Mouse (Mus musculus): ENCODE results near the gene Mdc1. TPM values are rescaled to one million over a fixed set of nuclear protein-coding genes. Genes with fewer than 3 reads are reported as not detected.

Mdc1 gene
- polyA plus RNA-seq, 1 experiment: 5.7 TPM

- Histone ChIP-seq H3K4me1 (ENCODE audit: control insufficient read depth, insufficient read depth, low read length) (no peaks in the 10 kb centered on the region), H3K27ac (ENCODE audit: insufficient read depth, low read depth, low read length) (peak overlapping the region; percentile 83), H3K36me3 (ENCODE audit: control insufficient read depth, insufficient read depth, low read length) (no peaks in the 10 kb centered on the region), H3K4me3 (ENCODE audit: insufficient read depth, low read depth, low read length) (peak overlapping the region; percentile 58), H3K27me3 (replicated peaks; ENCODE audit: control insufficient read depth, insufficient read depth, low read length) (no peaks in the 10 kb centered on the region)
- DNase-seq: peak; percentile 81
- TF ChIP-seq POLR2A (IDR thresholded peaks at IDR 0.05; ENCODE audit: low read depth, low read length): no peak
- no peak for TF ChIP-seq CTCF (conservative IDR thresholded peaks at IDR 0.05; ENCODE audit: insufficient read depth, insufficient read length, low read depth, low read length)
- 50% methylated on average over 9 of the region's 9 CpGs for WGBS
These were observed 29.0 kb downstream of the Mdc1 start for GRCm38 (mm10) chr17:35870151-35870883.

GRCm38 (mm10) chr17:35870884-35871696, 29.8 kb downstream of the Mdc1 start:
- TF ChIP-seq POLR2A (IDR thresholded peaks at IDR 0.05; ENCODE audit: low read depth, low read length) (no peak), CTCF (conservative IDR thresholded peaks at IDR 0.05; ENCODE audit: insufficient read depth, insufficient read length, low read depth, low read length) (peak; percentile 39; the same call in 1 of the 2 replicates)
- WGBS: 64% methylated on average over 8 of the region's 8 CpGs
- H3K36me3 ChIP-seq (ENCODE audit: control insufficient read depth, insufficient read depth, low read length): no peaks in the 10 kb centered on the region
- H3K27me3 ChIP-seq (replicated peaks; ENCODE audit: control insufficient read depth, insufficient read depth, low read length): no peaks in the 10 kb centered on the region
- no peak for DNase-seq
- peak overlapping the region; percentile 58; the same call in 1 of the 2 replicates for H3K4me3 ChIP-seq (ENCODE audit: insufficient read depth, low read depth, low read length)
- peak overlapping the region; percentile 83; the same call in 1 of the 2 replicates for H3K27ac ChIP-seq (ENCODE audit: insufficient read depth, low read depth, low read length)
- no peaks in the 10 kb centered on the region for H3K4me1 ChIP-seq (ENCODE audit: control insufficient read depth, insufficient read depth, low read length)

- no peaks in the 10 kb centered on the region for H3K4me1 ChIP-seq (ENCODE audit: control insufficient read depth, insufficient read depth, low read length)
- no peaks in the 10 kb centered on the region for H3K27me3 ChIP-seq (replicated peaks; ENCODE audit: control insufficient read depth, insufficient read depth, low read length)
- H3K36me3 ChIP-seq (ENCODE audit: control insufficient read depth, insufficient read depth, low read length): no peaks in the 10 kb centered on the region
- no peak overlapping the region for H3K27ac ChIP-seq (ENCODE audit: insufficient read depth, low read depth, low read length)
- H3K4me3 ChIP-seq (ENCODE audit: insufficient read depth, low read depth, low read length): no peak overlapping the region
- 27% methylated on average over 21 of the region's 21 CpGs for WGBS
- peak; percentile 89 for DNase-seq
- TF ChIP-seq POLR2A (IDR thresholded peaks at IDR 0.05; ENCODE audit: low read depth, low read length) (no peak), CTCF (conservative IDR thresholded peaks at IDR 0.05; ENCODE audit: insufficient read depth, insufficient read length, low read depth, low read length) (peak; percentile 90)
These were observed 32.6 kb downstream of the Mdc1 start for GRCm38 (mm10) chr17:35873774-35874519.

- no peak for TF ChIP-seq CTCF (conservative IDR thresholded peaks at IDR 0.05; ENCODE audit: insufficient read depth, insufficient read length, low read depth, low read length)
- DNase-seq: peak; percentile 73
- Histone ChIP-seq H3K36me3 (ENCODE audit: control insufficient read depth, insufficient read depth, low read length) (no peaks in the 10 kb centered on the region), H3K27ac (ENCODE audit: insufficient read depth, low read depth, low read length) (peak overlapping the region; percentile 31; the same call in 1 of the 2 replicates), H3K4me1 (ENCODE audit: control insufficient read depth, insufficient read depth, low read length) (no peaks in the 10 kb centered on the region; the same call in 1 of the 2 replicates), H3K27me3 (replicated peaks; ENCODE audit: control insufficient read depth, insufficient read depth, low read length) (no peaks in the 10 kb centered on the region), H3K4me3 (ENCODE audit: insufficient read depth, low read depth, low read length) (no peak overlapping the region)
- 84% methylated on average over 6 of the region's 6 CpGs for WGBS
These were observed 33.4 kb downstream of the Mdc1 start for GRCm38 (mm10) chr17:35874721-35875120.

- Histone ChIP-seq H3K36me3 (ENCODE audit: control insufficient read depth, insufficient read depth, low read length) (no peaks in the 10 kb centered on the region; the same call in none of the 2 replicates), H3K27ac (ENCODE audit: insufficient read depth, low read depth, low read length) (no peak within 1 kb of the TSS; the same call in 1 of the 2 replicates), H3K4me1 (ENCODE audit: control insufficient read depth, insufficient read depth, low read length) (peaks cover 10% of the 10 kb centered on the region; the same call in 1 of the 2 replicates), H3K27me3 (replicated peaks; ENCODE audit: control insufficient read depth, insufficient read depth, low read length) (no peaks in the 10 kb centered on the region), H3K4me3 (ENCODE audit: insufficient read depth, low read depth, low read length) (peak within 1 kb of the TSS; percentile 64)
- TF ChIP-seq POLR2A (IDR thresholded peaks at IDR 0.05; ENCODE audit: low read depth, low read length): peak; percentile 28
- TF ChIP-seq CTCF (conservative IDR thresholded peaks at IDR 0.05; ENCODE audit: insufficient read depth, insufficient read length, low read depth, low read length): peak; percentile 81
- WGBS: 5% methylated on average over 66 of the region's 66 CpGs
- DNase-seq: peak; percentile 98
These were observed 38.1 kb downstream of the Mdc1 start, which contains the start of gene Dhx16 for GRCm38 (mm10) chr17:35879245-35880057. Dhx16 (plus strand) TSS chr17:35879819.

GRCm38 (mm10) chr17:35882924-35883323, 41.6 kb downstream of the Mdc1 start:
- WGBS: 93% methylated on average over 17 of the region's 17 CpGs
- Histone ChIP-seq H3K27ac (ENCODE audit: insufficient read depth, low read depth, low read length) (no peak overlapping the region), H3K27me3 (replicated peaks; ENCODE audit: control insufficient read depth, insufficient read depth, low read length) (no peaks in the 10 kb centered on the region), H3K4me1 (ENCODE audit: control insufficient read depth, insufficient read depth, low read length) (peaks cover 10% of the 10 kb centered on the region; the same call in 1 of the 2 replicates), H3K36me3 (ENCODE audit: control insufficient read depth, insufficient read depth, low read length) (no peaks in the 10 kb centered on the region; the same call in none of the 2 replicates), H3K4me3 (ENCODE audit: insufficient read depth, low read depth, low read length) (no peak overlapping the region)
- TF ChIP-seq CTCF (conservative IDR thresholded peaks at IDR 0.05; ENCODE audit: insufficient read depth, insufficient read length, low read depth, low read length) (no peak), POLR2A (IDR thresholded peaks at IDR 0.05; ENCODE audit: low read depth, low read length) (no peak)
- no peak for DNase-seq
